Mouse (Mus musculus): ENCODE results near the gene Gm765. TPM values are rescaled to one million over a fixed set of nuclear protein-coding genes. Genes with fewer than 3 reads are reported as not detected.

The Gm765 gene
- polyA plus RNA-seq, 1 experiment from 2014 or later, result not detected

GRCm38 (mm10) chr6:98208051-98208450 lies 134.5 kb downstream of the Gm765 start:
- H3K4me1 ChIP-seq (ENCODE audit: control insufficient read depth, insufficient read depth, low read length), result no peaks in the 10 kb centered on the region
- H3K27me3 ChIP-seq (ENCODE audit: control insufficient read depth, insufficient read depth, low read length), result no peaks in the 10 kb centered on the region
- no peaks in the 10 kb centered on the region for H3K36me3 ChIP-seq (ENCODE audit: control insufficient read depth, insufficient read depth, low read length)
- no peak for ATAC-seq (ENCODE audit: insufficient read depth, low FRiP score, low TSS enrichment)
- no peak for DNase-seq (ENCODE audit: low spot score)
- no peak overlapping the region for H3K9ac ChIP-seq (ENCODE audit: low read length)
- no peaks in the 10 kb centered on the region for H3K9me3 ChIP-seq (ENCODE audit: control insufficient read depth, low read length)
- H3K4me2 ChIP-seq (ENCODE audit: low read depth), result no peak overlapping the region
- H3K4me3 ChIP-seq (ENCODE audit: low read depth, low read length), result no peak overlapping the region
- H3K27ac ChIP-seq (ENCODE audit: low read depth, low read length), result no peak overlapping the region
- WGBS, result 95% methylated on average over 8 of the region's 8 CpGs

GRCm38 (mm10) chr6:98198706-98199105 lies 143.8 kb downstream of the Gm765 start:
- Histone ChIP-seq H3K27me3 (ENCODE audit: control insufficient read depth, insufficient read depth, low read length) (no peaks in the 10 kb centered on the region), H3K36me3 (ENCODE audit: control insufficient read depth, insufficient read depth, low read length) (no peaks in the 10 kb centered on the region), H3K9ac (ENCODE audit: low read length) (no peak overlapping the region), H3K9me3 (ENCODE audit: control insufficient read depth, low read length) (no peaks in the 10 kb centered on the region), H3K4me1 (ENCODE audit: control insufficient read depth, insufficient read depth, low read length) (no peaks in the 10 kb centered on the region), H3K4me2 (ENCODE audit: low read depth) (no peak overlapping the region), H3K4me3 (ENCODE audit: low read depth, low read length) (no peak overlapping the region), H3K27ac (ENCODE audit: low read depth, low read length) (no peak overlapping the region)
- DNase-seq (ENCODE audit: low spot score) (no peak), ATAC-seq (ENCODE audit: insufficient read depth, low FRiP score, low TSS enrichment) (no peak)
- WGBS, result 85% methylated on average over 2 of the region's 2 CpGs

GRCm38 (mm10) chr6:98190745-98191442 lies 151.7 kb downstream of the Gm765 start:
- WGBS, result 86% methylated on average over 8 of the region's 8 CpGs
- Histone ChIP-seq H3K36me3 (ENCODE audit: control insufficient read depth, insufficient read depth, low read length) (no peaks in the 10 kb centered on the region), H3K27me3 (ENCODE audit: control insufficient read depth, insufficient read depth, low read length) (no peaks in the 10 kb centered on the region), H3K9me3 (ENCODE audit: control insufficient read depth, low read length) (no peaks in the 10 kb centered on the region), H3K4me3 (ENCODE audit: low read depth, low read length) (no peak overlapping the region), H3K9ac (ENCODE audit: low read length) (no peak overlapping the region), H3K4me1 (ENCODE audit: control insufficient read depth, insufficient read depth, low read length) (no peaks in the 10 kb centered on the region), H3K27ac (ENCODE audit: low read depth, low read length) (no peak overlapping the region), H3K4me2 (ENCODE audit: low read depth) (no peak overlapping the region)
- no peak for DNase-seq (ENCODE audit: low spot score)
- no peak for ATAC-seq (ENCODE audit: insufficient read depth, low FRiP score, low TSS enrichment)
